Mouse (Mus musculus): ENCODE measurements around the gene Mt2. TPM values are rescaled to one million over a fixed set of nuclear protein-coding genes. Genes with fewer than 3 reads are reported as not detected.

Mt2 gene
- polyA plus RNA-seq, 1 experiment from 2014 or later = 26.6 TPM

DNA sequence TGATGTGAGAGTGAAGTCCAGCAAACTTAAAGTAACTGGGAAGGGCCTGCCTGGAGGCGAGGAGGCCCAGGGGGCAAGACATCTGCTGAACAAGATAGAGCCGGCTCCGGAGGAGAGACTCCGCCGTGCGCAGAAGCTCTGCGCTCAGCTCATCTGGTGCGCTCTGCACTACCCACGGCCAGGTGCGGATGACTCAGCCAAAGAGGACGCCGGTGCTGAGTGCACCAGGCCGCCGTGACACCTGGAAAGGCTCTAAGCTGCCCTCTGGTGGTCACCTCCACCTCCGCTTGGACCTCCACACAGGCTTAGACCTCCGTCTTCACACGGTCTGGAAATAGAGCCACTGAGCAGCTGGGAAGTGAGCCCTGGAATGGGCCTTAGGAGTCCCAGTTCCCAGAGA, 14.1 kb downstream of the Mt2 start:
- Histone ChIP-seq H3K4me2 (peak overlapping the region; percentile 38), H3K9me3 (no peaks in the 10 kb centered on the region), H3K4me3 (no peak overlapping the region), H3K27me3 (peaks cover 61% of the 10 kb centered on the region), H3K4me1 (peaks cover 47% of the 10 kb centered on the region), H3K36me3 (no peaks in the 10 kb centered on the region), H3K9ac (no peak overlapping the region), H3K27ac (no peak overlapping the region)
- 2% methylated on average over 17 of the region's 17 CpGs for WGBS
- peak; percentile 70; the same call in 1 of the 2 replicates for ATAC-seq (ENCODE audit: borderline replicate concordance, extremely low read depth, low FRiP score, low TSS enrichment)

DNA sequence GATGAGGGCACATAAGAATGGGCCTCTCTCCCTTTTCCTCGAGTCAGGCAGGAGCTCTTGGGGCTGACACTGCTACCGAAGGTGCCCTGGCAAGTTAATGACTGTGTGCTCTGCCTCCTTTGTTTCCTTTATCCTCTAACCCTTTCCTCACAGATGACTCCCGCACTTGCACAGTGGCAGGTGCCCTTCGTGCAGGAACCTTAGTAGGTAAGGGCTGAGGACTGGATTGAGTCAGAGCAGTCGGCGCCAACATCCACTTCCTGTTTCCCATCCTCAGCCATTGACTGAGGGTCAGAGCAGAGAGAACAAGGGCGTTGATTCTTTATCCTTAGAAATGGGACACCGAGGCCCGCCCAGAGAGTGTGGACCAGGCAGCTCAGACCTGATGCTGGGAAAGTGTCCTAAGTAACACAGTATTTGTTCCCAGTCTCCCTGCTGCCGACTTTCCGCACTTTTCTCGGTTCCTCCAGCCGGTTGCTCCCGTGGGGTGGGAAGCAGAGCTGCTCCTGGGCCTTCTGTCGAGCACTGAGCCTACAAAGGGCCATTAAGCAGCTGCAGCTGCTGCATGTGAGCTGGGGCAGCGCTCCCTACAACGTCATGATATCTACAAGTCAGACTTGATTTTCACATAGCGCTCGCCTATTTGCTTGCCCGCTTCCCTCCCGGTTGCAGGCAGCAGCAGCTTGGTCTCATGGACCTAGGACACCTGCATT, 15.0 kb downstream of the Mt2 start:
- H3K9me3 ChIP-seq = no peaks in the 10 kb centered on the region
- H3K27me3 ChIP-seq = peaks cover 53% of the 10 kb centered on the region
- no peak for ATAC-seq (ENCODE audit: borderline replicate concordance, extremely low read depth, low FRiP score, low TSS enrichment)
- peak overlapping the region; percentile 38; the same call in 1 of the 2 replicates for H3K4me2 ChIP-seq
- H3K9ac ChIP-seq = no peak overlapping the region
- H3K4me3 ChIP-seq = no peak overlapping the region
- no peaks in the 10 kb centered on the region for H3K36me3 ChIP-seq
- WGBS = 38% methylated on average over 21 of the region's 21 CpGs
- peaks cover 47% of the 10 kb centered on the region for H3K4me1 ChIP-seq
- H3K27ac ChIP-seq = no peak overlapping the region

DNA sequence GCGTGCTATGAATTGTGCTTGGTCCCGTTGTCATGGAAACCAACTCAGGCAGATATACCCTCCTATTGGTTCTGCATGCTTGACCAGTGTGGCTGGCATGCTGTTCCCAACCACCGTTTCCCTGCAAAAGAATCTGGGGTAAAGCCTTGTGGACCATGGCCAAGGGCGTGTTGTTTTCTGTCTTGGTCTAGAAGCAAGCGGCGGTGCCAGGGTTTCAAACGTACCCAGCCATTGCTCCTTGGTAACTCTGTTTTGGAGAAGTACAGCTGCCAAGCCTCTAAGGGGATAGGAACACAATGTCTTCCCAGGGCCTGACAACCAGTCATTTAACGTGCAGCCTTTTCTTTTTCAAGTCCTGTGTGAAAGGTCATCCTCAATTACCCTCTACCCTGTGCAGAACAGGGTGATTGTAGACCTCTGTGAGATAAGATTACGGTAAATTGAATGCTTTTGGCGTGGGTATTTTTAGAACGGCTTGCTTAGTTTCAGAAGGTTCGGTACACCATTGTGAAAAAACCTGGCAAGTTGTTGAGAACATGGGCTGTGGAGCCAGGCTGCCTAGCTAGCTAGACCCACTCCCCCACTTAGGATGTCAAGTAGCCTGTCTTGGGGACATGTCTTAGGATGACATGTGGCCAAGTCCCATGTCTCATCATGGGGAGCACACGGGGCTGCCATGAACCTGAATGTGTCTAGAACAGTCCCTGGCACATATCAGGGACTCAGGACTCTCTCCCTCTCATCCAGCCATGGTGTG, 17.0 kb downstream of the Mt2 start:
- H3K4me1 ChIP-seq = peaks cover 29% of the 10 kb centered on the region
- no peak overlapping the region for H3K4me3 ChIP-seq
- no peaks in the 10 kb centered on the region for H3K36me3 ChIP-seq
- no peak overlapping the region for H3K4me2 ChIP-seq
- H3K27ac ChIP-seq = no peak overlapping the region
- ATAC-seq (ENCODE audit: borderline replicate concordance, extremely low read depth, low FRiP score, low TSS enrichment) = no peak
- H3K9ac ChIP-seq = no peak overlapping the region
- WGBS = 61% methylated on average over 13 of the region's 13 CpGs
- H3K27me3 ChIP-seq = peaks cover 33% of the 10 kb centered on the region
- no peaks in the 10 kb centered on the region for H3K9me3 ChIP-seq

DNA sequence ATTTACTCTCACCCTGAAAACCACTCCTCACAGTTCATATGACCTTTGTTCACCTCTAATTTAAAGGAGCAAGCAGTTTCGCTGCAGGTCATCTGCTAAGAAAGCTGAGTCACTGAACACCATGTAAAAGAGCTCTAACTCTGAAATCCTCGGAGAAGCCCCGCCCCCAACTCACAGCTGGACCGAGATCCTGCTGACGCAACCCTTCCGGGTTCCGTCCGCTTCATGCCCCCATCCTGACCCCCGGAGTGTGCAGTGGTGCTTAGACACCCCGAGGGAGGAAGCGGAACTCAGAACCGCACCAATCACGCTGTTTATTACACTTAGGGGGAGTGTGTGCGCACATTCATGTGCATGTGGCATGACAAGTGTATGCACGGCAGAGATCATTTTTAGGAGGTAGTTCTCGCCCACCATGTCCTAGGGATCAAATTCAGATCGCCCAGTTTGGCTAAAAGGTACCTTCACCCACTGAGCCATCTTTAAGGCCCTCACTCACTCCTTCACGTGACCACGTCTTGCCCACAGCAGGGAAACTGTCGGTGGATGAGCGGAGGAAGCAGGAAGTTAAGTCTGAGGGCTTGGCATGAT, 18.7 kb downstream of the Mt2 start:
- H3K4me2 ChIP-seq = peak overlapping the region; percentile 69
- no peak overlapping the region for H3K9ac ChIP-seq
- ATAC-seq (ENCODE audit: borderline replicate concordance, extremely low read depth, low FRiP score, low TSS enrichment) = peak; percentile 54; the same call in 1 of the 2 replicates
- H3K4me1 ChIP-seq = peaks cover 24% of the 10 kb centered on the region
- H3K27ac ChIP-seq = no peak overlapping the region
- H3K9me3 ChIP-seq = no peaks in the 10 kb centered on the region
- WGBS = 19% methylated on average over 21 of the region's 21 CpGs
- H3K36me3 ChIP-seq = no peaks in the 10 kb centered on the region
- H3K4me3 ChIP-seq = peak overlapping the region; percentile 35
- H3K27me3 ChIP-seq = peaks cover 19% of the 10 kb centered on the region

DNA sequence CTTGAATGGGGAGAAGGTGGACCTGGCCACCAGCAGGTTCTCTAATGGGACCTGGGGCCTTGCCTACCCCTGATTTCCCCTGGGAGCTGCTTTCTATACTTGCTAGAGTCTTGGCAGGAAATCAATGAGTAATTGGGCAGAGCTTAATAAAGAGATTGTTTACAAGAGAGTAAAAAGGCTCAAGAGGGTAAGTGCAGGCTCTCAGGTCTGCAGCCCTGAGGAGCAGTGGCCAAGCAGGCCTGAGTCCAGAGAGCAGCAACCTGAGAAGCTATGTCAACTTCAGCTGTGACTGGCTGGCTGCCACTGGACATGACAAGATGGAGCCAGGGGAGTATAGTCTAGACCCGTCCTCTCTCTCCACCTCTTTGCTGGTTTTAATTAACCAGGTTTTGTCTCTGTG, 20.5 kb downstream of the Mt2 start:
- no peak overlapping the region for H3K4me2 ChIP-seq
- no peak overlapping the region for H3K9ac ChIP-seq
- no peak overlapping the region for H3K27ac ChIP-seq
- 65% methylated on average over 1 of the region's 1 CpGs for WGBS
- no peaks in the 10 kb centered on the region for H3K9me3 ChIP-seq
- no peak overlapping the region for H3K4me3 ChIP-seq
- H3K36me3 ChIP-seq = no peaks in the 10 kb centered on the region
- H3K4me1 ChIP-seq = peaks cover 11% of the 10 kb centered on the region
- peaks cover 3% of the 10 kb centered on the region; the same call in 1 of the 2 replicates for H3K27me3 ChIP-seq
- no peak for ATAC-seq (ENCODE audit: borderline replicate concordance, extremely low read depth, low FRiP score, low TSS enrichment)

DNA sequence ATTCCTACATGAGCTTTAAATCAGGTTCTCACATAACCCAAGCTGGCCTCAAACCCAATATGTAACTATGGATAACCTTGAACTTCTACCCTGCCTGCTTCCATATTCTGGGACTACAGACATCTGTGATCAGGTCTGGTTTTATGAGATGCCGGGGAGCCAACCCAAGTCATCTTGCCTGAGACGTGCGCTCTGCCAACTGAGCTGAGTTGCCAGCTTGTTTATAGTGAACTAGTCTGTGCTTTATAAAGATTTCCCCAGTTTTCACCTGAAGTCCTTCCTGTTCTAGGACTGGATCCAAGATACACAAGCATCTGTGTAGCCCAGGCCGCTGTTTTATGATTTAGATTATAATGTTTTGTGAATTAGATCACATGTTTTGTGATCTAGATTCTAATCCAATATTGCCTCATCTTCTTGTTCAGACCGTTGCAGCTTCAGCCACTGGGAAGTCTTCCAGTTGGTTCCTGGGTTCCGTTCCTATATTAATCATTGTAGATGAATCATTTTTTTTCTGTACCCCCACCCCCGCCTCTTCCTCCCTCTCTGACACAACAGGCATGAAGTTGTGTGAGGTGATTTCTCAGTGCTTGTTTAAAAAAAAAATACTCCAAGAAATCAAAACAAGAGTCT, 22.2 kb downstream of the Mt2 start:
- Histone ChIP-seq H3K4me3 (no peak overlapping the region), H3K27ac (no peak overlapping the region), H3K9ac (no peak overlapping the region), H3K9me3 (no peaks in the 10 kb centered on the region), H3K4me1 (peaks cover 13% of the 10 kb centered on the region), H3K27me3 (no peaks in the 10 kb centered on the region), H3K4me2 (no peak overlapping the region), H3K36me3 (no peaks in the 10 kb centered on the region)
- no peak for ATAC-seq (ENCODE audit: borderline replicate concordance, extremely low read depth, low FRiP score, low TSS enrichment)
- 77% methylated on average over 7 of the region's 7 CpGs for WGBS

DNA sequence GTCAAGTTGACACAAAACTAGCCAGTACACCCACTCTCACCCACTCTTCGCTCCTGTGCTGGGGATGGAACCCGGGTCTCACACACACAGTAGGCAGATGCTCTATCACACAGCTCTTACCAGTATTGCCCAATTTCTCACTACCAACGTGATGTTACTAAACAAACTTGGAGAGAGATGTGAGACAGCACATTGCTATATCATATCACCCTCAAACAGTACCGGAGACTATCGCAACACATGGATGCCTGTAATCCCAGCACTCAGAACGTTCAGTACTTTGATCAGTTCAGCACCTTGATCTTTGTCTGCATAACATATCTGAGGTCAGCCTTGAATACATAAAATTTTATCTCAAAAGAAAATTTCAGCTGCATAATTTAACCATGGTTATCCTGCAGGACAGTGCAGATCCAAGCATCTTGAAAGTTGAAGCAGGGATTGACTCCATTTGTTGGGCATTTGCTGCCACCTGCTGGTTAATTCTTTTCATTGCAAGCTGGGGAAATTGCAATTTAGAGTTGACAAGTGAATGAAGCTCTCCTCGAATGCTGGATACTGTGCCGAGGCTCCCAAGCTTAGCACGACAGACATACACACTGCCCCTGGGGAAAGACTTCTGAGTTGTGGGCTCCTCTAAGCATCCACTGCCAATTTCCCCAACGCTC, 26.9 kb downstream of the Mt2 start:
- H3K4me2 ChIP-seq = peak overlapping the region; percentile 32

DNA sequence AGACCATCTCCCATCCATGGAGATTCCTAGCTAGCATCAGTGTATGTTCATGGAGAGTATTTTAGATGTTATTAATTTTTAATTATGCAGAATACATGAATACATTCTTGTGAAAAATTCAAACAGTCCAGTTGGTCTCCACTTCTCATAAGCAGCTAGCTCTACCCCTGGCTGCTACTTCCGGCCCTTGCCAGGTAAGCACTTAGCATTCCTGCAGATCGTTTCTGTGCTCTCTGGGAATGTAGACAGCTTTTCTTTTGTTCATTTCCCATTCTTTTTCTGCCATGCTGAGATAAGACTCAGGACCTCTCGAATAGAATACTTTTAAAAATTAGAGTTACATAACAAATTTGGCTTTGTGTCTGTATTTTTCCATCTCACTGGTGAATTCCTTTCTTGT, 31.6 kb downstream of the Mt2 start:
- Histone ChIP-seq H3K9me3 (no peaks in the 10 kb centered on the region), H3K9ac (no peak overlapping the region), H3K4me2 (no peak overlapping the region), H3K27me3 (no peaks in the 10 kb centered on the region), H3K36me3 (no peaks in the 10 kb centered on the region), H3K4me1 (peaks cover 4% of the 10 kb centered on the region; the same call in 1 of the 2 replicates), H3K27ac (peak overlapping the region; percentile 82), H3K4me3 (no peak overlapping the region)
- WGBS = 48% methylated on average over 3 of the region's 3 CpGs
- no peak for ATAC-seq (ENCODE audit: borderline replicate concordance, extremely low read depth, low FRiP score, low TSS enrichment)

More for the DNA sequence above, 26.9 kb downstream of the Mt2 start:
- no peaks in the 10 kb centered on the region for H3K9me3 ChIP-seq
- WGBS = 44% methylated on average over 10 of the region's 10 CpGs
- no peak for ATAC-seq (ENCODE audit: borderline replicate concordance, extremely low read depth, low FRiP score, low TSS enrichment)
- H3K36me3 ChIP-seq = no peaks in the 10 kb centered on the region
- H3K4me1 ChIP-seq = peaks cover 4% of the 10 kb centered on the region; the same call in 1 of the 2 replicates
- H3K4me3 ChIP-seq = no peak overlapping the region
- H3K9ac ChIP-seq = no peak overlapping the region
- H3K27me3 ChIP-seq = no peaks in the 10 kb centered on the region
- no peak overlapping the region for H3K27ac ChIP-seq

DNA sequence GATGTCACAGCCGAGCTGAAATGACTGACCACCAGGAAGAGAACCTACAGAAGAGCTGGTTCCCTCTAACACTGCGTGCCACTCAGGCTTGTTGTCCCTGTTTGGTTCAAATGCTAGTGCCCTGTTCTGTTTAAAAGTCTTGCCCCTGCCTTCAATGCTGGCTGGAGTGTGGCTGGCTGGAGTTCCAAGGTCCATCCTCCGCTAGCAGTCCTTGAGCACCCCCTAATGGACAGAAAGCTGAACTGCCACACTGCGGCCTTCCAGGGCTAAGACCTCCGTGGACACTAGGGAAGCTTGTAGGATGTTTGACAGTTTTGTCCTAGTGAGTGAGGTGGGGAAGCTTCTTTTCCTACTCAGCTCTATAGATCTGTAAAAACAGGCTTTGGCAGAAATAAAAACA, 33.3 kb downstream of the Mt2 start:
- no peak overlapping the region for H3K27ac ChIP-seq
- H3K4me2 ChIP-seq = no peak overlapping the region
- no peaks in the 10 kb centered on the region for H3K36me3 ChIP-seq
- H3K27me3 ChIP-seq = no peaks in the 10 kb centered on the region
- H3K4me3 ChIP-seq = no peak overlapping the region
- 20% methylated on average over 5 of the region's 5 CpGs for WGBS
- ATAC-seq (ENCODE audit: borderline replicate concordance, extremely low read depth, low FRiP score, low TSS enrichment) = no peak
- H3K4me1 ChIP-seq = peaks cover 2% of the 10 kb centered on the region; the same call in 1 of the 2 replicates
- H3K9me3 ChIP-seq = no peaks in the 10 kb centered on the region
- no peak overlapping the region for H3K9ac ChIP-seq

DNA sequence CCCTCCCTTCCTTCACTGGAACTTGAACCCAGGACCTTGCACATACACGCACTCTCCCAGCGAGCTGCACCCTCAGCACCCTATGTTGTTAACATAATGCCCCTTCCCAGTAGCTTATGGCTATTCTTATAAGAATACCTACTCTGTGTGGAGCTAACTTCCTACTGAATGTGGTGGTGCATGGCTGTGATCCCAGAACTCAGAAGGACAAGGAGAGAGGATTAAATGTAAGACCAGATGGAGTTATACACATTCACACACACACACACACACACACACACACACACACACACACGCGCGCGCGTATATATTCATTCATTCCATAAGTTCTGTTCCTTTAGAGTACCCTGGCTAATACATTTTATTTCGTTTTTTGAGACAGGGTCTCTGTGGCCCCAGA, 33.8 kb downstream of the Mt2 start:
- Histone ChIP-seq H3K27me3 (no peaks in the 10 kb centered on the region), H3K9me3 (no peaks in the 10 kb centered on the region), H3K4me3 (no peak overlapping the region), H3K9ac (no peak overlapping the region), H3K36me3 (no peaks in the 10 kb centered on the region), H3K4me1 (peaks cover 2% of the 10 kb centered on the region; the same call in 1 of the 2 replicates), H3K27ac (no peak overlapping the region), H3K4me2 (no peak overlapping the region)
- ATAC-seq (ENCODE audit: borderline replicate concordance, extremely low read depth, low FRiP score, low TSS enrichment) = no peak
- 81% methylated on average over 8 of the region's 8 CpGs for WGBS

DNA sequence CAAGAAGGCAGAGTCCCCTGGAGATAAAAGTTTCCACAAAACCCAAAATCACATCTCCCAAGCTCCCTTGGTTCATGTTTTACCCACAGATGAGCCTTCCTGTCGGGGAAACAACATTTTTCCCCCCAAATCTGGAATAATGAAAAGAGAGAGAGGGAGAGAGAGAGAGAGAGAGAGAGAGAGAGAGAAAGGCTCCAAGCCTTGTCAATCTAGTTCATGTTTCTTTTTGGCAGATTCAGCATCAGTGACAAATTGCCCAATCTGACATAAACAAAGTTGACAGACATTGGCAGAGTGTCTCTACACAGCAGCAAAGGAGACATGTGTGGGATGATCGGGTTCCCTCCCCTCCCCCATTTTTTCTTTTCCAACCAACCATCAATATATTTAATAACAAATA, 35.0 kb downstream of the Mt2 start:
- no peaks in the 10 kb centered on the region for H3K27me3 ChIP-seq
- H3K9ac ChIP-seq = no peak overlapping the region
- H3K36me3 ChIP-seq = no peaks in the 10 kb centered on the region
- H3K4me2 ChIP-seq = no peak overlapping the region
- no peak overlapping the region for H3K4me3 ChIP-seq
- H3K4me1 ChIP-seq = peaks cover 2% of the 10 kb centered on the region; the same call in 1 of the 2 replicates
- no peaks in the 10 kb centered on the region for H3K9me3 ChIP-seq
- 49% methylated on average over 2 of the region's 2 CpGs for WGBS
- H3K27ac ChIP-seq = no peak overlapping the region
- no peak for ATAC-seq (ENCODE audit: borderline replicate concordance, extremely low read depth, low FRiP score, low TSS enrichment)
